Mouse (Mus musculus) limb, embryonic 14.5 days (tissue): ENCODE results near the gene Adat3. TPM values are rescaled to one million over a fixed set of nuclear protein-coding genes. Genes with fewer than 3 reads are reported as not detected.

ENCODE experiments used
- ATAC-seq: fragments of 200-750 bp; cut with Nextera tagmentation; 2 replicates; pipeline ENCODE4 v1.8.0; 2017; ENCODE audit warnings: low read depth, moderate number of reproducible peaks, moderate TSS enrichment; ENCODE audit not compliant: low FRiP score
- DNase-seq: peaks from one replicate; pipeline ENCODE4 v3.0.0-alpha.2; 2015; ENCODE audit warnings: low spot score
- H3K27ac ChIP-seq: fragments of 300-500 bp; sonication (generic); replicated peaks from 2 replicates; pipeline ENCODE4 v1.5.1; 2014; ENCODE audit warnings: low read depth, mild to moderate bottlenecking, low read length, moderate library complexity, mixed read lengths
- H3K27me3 ChIP-seq: fragments of 300-500 bp; sonication (generic); 2 replicates; pipeline ENCODE4 v1.6.1; 2014; ENCODE audit warnings: low read length, mixed read lengths; ENCODE audit not compliant: control insufficient read depth, insufficient read depth
- H3K36me3 ChIP-seq: fragments of 300-500 bp; sonication (generic); 2 replicates; pipeline ENCODE4 v1.6.1; 2014; ENCODE audit warnings: mild to moderate bottlenecking, low read length, moderate library complexity, mixed read lengths; ENCODE audit not compliant: control insufficient read depth, insufficient read depth
- H3K4me1 ChIP-seq: fragments of 300-500 bp; sonication (generic); 2 replicates; pipeline ENCODE4 v1.6.1; 2014; ENCODE audit warnings: antibody characterized with exemption, low read length, mixed read lengths; ENCODE audit not compliant: control insufficient read depth, insufficient read depth
- H3K4me2 ChIP-seq: fragments of 300-500 bp; sonication (generic); replicated peaks from 2 replicates; pipeline ENCODE4 v1.6.1; 2014; ENCODE audit warnings: low read depth, mild to moderate bottlenecking, low read length, moderate library complexity; ENCODE audit not compliant: severe bottlenecking
- H3K4me3 ChIP-seq: fragments of 300-500 bp; sonication (generic); replicated peaks from 2 replicates; pipeline ENCODE4 v1.5.1; 2014; ENCODE audit warnings: low read length
- H3K9ac ChIP-seq: fragments of 300-500 bp; sonication (generic); 2 replicates; pipeline ENCODE4 v1.6.1; 2014; ENCODE audit warnings: mild to moderate bottlenecking, low read depth, low read length, moderate library complexity; ENCODE audit not compliant: severe bottlenecking
- H3K9me3 ChIP-seq: fragments of 300-500 bp; sonication (generic); 2 replicates; pipeline ENCODE4 v1.6.1; 2016; ENCODE audit warnings: low read length; ENCODE audit not compliant: control insufficient read depth
- POLR2A ChIP-seq: fragments of 200-500 bp; IDR thresholded peaks from 2 replicates; pipeline ENCODE4 v1.8.0; 2012; ENCODE audit warnings: inconsistent platforms, mild to moderate bottlenecking, moderate library complexity, borderline replicate concordance; ENCODE audit not compliant: insufficient read depth, insufficient read length; ENCODE audit errors: extremely low read depth
- WGBS: fragments of 180-500 bp; shearing (Covaris S2); extraction: QIAGEN DNeasy Blood & Tissue Kit; methylation state at CpG from one replicate; pipeline ENCODE4 v1.1.7; 2014; 5-methylcytosine and 5-hydroxymethylcytosine counted together
- polyA plus RNA-seq, 2 experiments: library from polyadenylated mRNA; depleted of rRNA in 1 of 2; stranded (reverse) in 1 of 2; unstranded in 1 of 2; fragments of >200 nt; fragmentation: Nextera tagmentation in 1 of 2; extraction: Ambion mirVana in 1 of 2; gene quantifications; 2 replicates each; pipeline versions ENCODE4 v1.2.1 to v1.2.3; 2012 to 2014

Adat3 gene
- polyA plus RNA-seq, 2 experiments, result 5.6 to 16.8 TPM

DNA sequence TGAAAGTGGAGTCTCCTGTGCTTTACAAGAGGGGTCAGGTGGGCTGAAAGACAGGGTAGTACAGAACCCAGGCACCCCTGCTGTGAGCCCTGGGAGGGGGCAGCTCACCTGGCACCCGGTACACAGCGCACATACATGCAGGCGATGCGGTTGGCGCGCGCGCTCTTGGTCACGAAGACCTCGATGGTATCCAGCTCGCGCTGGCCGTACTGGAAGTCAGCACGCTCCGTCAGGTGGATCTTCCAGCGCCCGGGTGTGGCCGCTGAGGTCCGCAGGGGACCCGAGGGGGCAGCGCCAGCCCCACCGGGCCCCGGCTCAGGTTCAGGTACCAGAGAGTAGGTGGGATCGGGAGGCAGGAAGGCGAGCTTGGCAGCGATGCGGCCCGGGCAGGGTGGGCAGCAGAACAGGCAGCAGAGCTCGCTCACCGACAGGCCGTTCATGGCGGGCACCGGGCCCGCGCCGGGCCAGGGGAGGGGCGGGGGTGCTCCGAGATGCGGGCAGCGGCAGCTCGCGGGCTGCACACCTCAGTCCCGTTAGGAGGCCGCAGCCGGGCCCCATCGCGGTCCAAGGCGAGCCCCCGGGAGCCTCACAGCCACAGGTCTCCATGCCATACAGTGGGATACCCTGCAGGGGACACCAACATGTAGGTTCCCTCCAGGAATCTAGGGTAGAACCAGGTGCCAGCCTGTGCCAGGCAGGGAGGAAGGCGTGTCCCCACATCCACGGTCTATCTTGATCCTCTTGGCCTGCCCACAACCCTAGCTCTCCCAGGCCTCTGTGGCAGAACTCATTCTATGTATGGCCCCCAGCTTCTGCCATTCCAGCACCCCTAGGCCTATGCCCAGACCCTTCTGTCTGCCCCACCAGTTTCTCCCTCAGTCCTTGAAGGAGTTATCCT is 16.0 kb upstream of the Adat3 start:
- DNase-seq (no peak), ATAC-seq (no peak)
- Histone ChIP-seq H3K27me3 (no peaks in the 10 kb centered on the region), H3K4me1 (peaks cover 16% of the 10 kb centered on the region), H3K4me3 (no peak overlapping the region), H3K9ac (peak overlapping the region; percentile 34; the same call in 1 of the 2 replicates), H3K36me3 (peaks cover 38% of the 10 kb centered on the region), H3K9me3 (no peaks in the 10 kb centered on the region), H3K4me2 (no peak overlapping the region; the same call in none of the 2 replicates), H3K27ac (peak overlapping the region; percentile 13; the same call in 1 of the 2 replicates)
- WGBS, result 93% methylated on average over 33 of the region's 51 CpGs
- TF ChIP-seq POLR2A, result no peak

DNA sequence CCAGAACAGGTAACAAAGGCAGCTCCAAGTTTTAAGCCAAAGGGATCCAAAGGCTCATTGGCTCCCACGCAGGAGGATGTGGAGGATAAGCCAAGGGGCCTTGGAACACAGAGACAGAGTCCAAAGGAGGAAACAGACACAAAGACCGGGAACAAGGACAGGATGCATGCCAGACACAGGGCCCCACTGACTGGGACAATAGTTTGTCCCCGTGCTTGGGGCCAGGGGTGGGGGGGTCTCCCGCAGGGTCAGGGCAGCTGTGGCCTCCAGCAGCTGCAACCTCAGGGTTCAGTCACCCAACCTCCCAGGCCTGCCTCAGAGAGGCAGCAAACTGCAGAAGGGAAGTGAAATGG is 15.4 kb upstream of the Adat3 start:
- ATAC-seq (no peak), DNase-seq (no peak)
- 39% methylated on average over 4 of the region's 4 CpGs for WGBS
- Histone ChIP-seq H3K9ac (no peak overlapping the region), H3K4me1 (peaks cover 16% of the 10 kb centered on the region), H3K9me3 (no peaks in the 10 kb centered on the region), H3K4me3 (no peak overlapping the region), H3K4me2 (no peak overlapping the region; the same call in 1 of the 2 replicates), H3K27ac (no peak overlapping the region; the same call in 1 of the 2 replicates), H3K36me3 (peaks cover 38% of the 10 kb centered on the region), H3K27me3 (no peaks in the 10 kb centered on the region)
- TF ChIP-seq POLR2A, result no peak

DNA sequence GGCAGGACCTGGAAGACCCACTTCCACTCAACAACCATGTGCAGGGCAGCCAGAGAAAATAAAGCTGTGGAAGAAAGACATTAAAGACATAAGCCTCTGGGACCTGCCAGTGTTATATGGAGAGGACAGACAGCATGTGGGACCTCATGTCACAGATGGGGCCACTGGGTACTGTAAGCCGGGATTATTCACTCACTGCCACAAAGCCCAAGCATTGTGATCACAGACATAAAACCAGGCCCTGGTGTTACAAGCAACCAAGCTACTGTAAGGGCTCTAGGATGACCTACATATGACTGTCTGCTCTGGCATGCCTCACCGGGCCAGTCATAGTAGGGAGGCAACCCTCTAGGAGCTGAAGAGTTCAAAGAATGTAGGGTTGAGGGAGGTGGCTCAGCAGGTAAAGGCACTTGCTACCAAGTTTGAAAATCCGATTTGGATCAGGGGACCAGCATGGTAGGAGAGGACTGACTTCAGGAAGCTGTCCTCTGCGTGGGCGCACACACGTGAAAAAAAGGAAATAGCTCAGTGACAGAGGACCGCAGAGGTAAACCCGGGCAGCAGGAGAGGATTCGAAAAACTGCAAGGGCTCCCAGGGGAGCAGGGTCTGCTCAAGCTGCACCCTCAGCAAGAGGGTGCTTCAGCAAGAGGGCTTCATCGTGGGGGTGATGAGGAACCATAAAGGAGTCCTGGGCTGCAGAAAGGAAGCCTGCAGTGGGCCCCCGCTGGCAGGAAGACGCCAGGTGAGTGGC is 13.4 kb upstream of the Adat3 start:
- Histone ChIP-seq H3K27me3 (no peaks in the 10 kb centered on the region), H3K4me2 (peak overlapping the region; percentile 97), H3K4me3 (peak overlapping the region; percentile 94), H3K9me3 (no peaks in the 10 kb centered on the region), H3K27ac (no peak overlapping the region), H3K36me3 (peaks cover 22% of the 10 kb centered on the region), H3K4me1 (peaks cover 16% of the 10 kb centered on the region), H3K9ac (peak overlapping the region; percentile 85)
- 15% methylated on average over 12 of the region's 12 CpGs for WGBS
- no peak for TF ChIP-seq POLR2A
- ATAC-seq, result no peak
- DNase-seq, result no peak

DNA sequence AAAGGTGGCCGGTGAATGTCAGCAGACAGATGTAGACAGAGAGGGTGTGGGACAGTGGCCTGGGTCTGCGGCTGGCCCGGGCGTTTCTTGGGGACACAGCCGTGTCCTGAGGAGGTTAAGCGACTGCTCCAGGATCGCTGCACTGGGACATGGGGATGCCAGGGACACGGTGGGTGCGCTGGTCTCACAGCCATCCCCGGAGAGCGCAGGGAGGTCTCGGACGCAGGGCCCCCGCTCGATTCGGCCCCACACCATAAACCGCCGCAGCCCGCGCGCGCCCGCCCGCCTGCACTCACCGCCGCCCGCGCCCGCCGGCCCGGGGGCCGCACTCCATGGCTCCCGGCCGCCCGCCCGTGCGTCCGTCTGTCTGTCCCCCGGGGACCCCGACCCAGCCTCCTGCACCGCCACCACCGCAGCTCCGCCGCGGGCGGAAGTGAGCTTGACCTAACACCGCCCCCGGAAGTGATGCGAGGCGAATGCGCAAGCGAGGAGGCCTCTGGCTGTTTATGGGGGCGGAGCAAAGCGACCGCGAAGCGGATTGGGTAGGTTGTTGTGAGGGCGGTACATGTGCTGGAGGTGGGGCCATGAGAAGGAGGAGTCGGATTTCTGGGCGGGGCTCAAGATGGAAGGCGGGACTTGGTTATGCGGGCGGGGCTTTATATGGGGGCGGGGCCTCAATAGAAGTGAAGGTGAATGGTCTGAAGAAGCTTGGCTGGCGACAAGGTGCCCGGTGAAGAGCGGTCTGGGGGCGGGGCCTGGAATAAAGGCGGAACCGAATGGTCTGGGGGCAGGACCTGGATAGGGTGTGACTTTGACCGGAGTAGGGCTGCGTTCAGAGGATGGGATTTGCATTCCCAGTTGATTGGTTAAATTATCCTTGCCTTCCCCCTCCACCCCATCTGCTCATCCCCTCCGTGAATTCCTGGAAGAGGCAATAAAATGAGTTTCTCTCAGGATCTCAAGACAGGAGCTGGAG is 12.5 kb upstream of the Adat3 start, which contains the start of gene Abhd17a:
Abhd17a (minus strand) TSS at position 463 of the 976 bp plus-strand sequence.
- ATAC-seq (peak; percentile 96), DNase-seq (peak; percentile 95)
- peaks cover 15% of the 10 kb centered on the region for H3K36me3 ChIP-seq
- peak; percentile 82; the same call in 1 of the 2 replicates for TF ChIP-seq POLR2A
- peaks cover 16% of the 10 kb centered on the region for H3K4me1 ChIP-seq
- peak within 1 kb of the TSS; percentile 94 for H3K4me3 ChIP-seq
- H3K27me3 ChIP-seq, result no peaks in the 10 kb centered on the region
- H3K4me2 ChIP-seq, result peak within 1 kb of the TSS; percentile 97
- 0 out of 2 replicates have a peak within 1 kb of the TSS, but pooled peaks have one; percentile 46 for H3K27ac ChIP-seq
- 1% methylated on average over 61 of the region's 73 CpGs for WGBS
- no peaks in the 10 kb centered on the region for H3K9me3 ChIP-seq
- peak within 1 kb of the TSS; percentile 85 for H3K9ac ChIP-seq
